Mouse (Mus musculus): ENCODE measurements around the gene Nmrk1.

Nmrk1 gene

DNA sequence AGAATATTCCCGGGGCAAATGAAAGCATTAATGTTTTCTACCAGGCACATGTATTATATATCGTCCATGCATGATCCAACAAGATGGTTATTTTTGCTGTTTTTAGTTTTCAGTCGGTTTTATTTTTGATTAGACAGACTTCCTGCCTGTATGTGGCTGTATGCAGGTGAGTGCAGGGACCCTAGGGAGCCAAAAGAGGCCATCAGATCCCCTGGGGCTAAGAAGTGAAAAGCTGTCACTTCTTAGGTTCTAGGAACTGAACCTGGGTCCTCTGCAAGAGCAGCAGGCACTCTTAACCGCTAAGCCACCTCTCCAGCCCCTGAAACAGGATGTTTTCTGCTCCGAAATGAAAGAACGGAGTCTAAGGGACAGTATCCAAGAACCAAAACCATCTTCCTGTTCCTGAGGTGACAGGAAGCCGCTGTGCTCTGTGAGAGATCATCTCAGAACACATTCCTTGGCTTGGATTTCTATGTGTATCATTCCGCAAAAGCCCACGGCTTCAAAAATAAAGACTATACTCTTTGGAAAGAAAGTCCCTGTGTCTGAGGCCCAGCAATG, 16.0 kb upstream of the Nmrk1 start:
- no peak for DNase-seq (ENCODE audit: low spot score in 2 of 2)

DNA sequence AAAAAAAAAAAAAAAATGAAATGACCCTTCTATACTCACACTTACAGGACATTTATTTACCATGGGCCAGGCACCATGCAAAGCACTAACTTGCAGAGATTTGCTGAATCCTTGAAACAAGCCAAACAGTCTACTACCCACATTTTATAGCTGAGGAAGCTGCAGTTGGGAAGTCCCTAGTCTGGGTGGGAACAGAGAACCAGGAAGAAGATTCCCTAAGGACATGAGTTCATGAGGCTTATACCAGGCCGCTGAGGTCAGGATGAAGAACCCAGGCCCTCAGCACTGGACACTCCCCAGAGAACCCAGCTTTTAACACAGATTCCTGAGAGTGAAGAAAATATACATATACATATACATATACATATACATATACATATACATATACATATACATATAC, 14.2 kb upstream of the Nmrk1 start:
- no peak for DNase-seq (ENCODE audit: low spot score in 2 of 2)

DNA sequence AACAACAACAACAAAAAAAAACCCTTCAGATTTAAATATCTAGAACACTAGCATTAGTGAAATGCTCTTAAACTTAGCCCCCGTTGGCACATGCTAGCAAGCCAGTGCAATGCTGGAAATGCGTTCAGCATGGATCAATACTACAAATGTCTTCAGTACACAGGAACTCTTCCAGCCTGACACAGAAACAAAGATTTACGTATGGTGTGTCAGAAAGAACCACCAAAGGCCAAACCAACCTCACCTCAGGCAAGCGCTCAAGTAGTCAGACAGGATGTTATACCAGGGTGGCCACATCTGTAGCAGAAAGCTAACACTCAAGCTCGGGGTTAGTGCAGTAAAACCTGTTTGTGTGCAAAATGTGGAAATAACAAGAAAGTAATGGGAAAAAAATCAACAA, 12.7 kb upstream of the Nmrk1 start:
- no peak for DNase-seq (ENCODE audit: low spot score in 2 of 2)

DNA sequence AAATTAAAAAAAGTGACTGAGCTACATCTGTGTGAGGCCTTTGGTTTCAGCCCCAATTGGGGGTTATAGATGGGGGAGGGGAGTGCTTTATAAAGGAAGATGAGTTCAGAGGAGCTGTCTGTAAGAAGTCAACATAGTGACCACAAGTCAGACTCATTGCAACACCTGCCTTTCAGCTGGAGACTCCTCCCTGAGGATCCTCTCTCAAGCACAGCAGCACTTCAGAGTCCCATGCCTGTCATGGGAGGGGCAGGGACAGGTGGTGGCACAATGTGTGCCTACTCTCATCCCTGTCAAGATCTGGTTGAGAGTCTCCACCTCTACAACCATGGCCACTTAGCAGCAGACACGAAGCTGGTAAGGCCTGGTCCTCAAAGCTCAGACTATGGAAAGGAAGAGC, 12.1 kb upstream of the Nmrk1 start:
- DNase-seq (ENCODE audit: low spot score in 2 of 2), result no peak

DNA sequence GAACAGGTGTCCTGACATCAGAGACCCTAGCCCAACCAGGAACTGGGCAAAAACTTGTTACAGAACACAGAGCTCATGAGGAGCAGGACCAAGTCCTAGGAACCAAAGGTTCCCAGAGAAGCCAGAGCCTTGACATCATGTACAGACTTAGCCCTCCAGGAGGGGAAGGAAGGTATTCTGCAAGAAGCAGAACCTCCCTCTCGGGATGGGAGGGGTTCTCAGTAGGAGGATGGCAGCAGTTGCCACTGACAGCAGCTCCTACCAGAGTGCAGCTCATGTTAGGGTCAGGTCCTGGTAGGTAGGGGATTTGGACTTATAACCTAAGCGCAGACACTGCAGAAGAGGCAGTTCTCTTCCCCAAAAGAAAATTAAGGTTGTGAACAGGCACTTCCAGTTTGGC, 7.9 kb upstream of the Nmrk1 start:
- no peak for DNase-seq (ENCODE audit: low spot score in 2 of 2)

DNA sequence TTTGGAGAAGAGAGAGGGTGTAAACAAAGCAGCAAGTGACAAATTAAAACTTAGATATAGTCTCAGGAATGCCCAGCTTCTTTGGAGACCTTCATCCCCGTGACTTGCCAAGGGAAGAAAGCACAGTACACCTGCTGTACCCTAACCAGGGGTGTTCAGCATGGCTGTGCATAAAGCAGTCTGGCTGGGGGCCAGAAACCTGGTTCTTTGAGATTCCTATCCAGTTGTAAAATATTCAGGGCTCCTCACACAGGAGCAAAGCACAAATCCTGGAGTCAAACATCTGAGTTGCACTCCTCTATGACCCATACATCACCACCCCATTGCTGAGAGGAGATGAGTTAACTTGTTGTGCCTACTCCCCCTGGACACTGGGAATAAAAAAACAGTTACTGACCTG, 2.2 kb upstream of the Nmrk1 start:
- no peak for DNase-seq (ENCODE audit: low spot score in 2 of 2)

DNA sequence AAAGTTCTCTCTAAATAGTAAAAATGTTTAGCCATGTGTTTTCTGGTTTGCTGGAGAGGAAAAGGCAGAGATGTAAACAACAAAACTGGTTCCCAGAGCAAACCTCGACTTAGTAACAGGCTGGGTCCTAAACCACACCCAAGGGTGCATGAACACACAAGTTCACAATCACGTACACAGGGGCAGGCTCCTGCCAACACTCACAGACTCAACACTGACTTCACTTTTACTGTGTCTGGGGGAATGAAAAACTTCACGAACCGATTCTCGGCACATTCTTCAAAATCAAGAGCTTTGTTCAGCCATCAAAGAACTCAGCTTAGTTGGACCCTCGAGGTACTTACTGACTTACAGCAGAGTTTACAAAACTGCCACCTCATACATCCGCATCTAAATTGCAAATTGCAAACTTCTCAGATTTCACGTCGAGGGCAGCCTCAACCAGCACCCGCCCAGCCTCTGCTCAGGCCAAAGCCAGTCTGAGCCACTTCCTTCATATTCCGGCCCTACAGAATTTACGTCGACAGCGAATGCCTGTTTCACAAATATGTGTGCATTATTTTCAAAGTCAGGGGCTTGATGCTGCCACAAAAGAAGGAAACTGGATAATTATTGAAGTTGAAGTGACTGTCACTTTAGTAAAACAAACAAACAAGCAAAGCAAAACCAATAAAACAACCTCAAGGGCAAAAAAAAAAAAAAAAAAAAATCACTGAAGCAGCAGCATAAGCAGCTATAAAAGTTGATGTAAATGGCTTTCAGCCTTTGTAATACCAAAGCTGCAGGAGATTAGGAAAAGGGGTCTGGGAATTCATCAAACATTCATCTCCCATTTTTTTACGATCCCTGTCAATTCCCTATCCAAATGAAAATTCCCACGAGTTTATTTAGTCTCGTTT, 1.3 kb upstream of the Nmrk1 start:
- DNase-seq (ENCODE audit: low spot score in 2 of 2), result no peak

DNA sequence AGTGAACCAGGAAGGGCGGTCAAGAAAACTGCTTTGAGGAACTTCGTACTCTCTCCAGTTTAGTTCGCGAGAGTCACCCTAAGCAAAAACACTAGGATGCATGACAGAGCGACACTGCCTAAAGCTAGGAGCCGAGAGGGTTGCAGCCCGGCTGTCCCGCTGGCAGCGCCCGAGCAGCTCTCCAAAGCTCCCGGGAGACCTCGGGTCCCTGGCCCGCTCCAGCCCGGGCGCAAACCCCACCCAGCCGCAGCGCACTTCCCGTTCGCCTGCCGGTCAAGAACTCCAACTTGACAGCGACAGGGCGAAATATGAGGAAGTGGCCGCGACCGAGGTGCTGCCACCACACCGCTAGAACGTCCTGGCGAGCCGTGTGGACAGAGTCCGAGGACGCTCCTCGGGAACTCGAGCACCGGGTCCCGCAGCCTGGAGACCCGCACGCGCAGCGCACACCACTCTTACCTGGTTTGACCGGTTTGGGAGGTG, 548 bp upstream of the Nmrk1 start:
- peak; percentile 48 to 69 for DNase-seq (ENCODE audit: low spot score in 2 of 2)

DNA sequence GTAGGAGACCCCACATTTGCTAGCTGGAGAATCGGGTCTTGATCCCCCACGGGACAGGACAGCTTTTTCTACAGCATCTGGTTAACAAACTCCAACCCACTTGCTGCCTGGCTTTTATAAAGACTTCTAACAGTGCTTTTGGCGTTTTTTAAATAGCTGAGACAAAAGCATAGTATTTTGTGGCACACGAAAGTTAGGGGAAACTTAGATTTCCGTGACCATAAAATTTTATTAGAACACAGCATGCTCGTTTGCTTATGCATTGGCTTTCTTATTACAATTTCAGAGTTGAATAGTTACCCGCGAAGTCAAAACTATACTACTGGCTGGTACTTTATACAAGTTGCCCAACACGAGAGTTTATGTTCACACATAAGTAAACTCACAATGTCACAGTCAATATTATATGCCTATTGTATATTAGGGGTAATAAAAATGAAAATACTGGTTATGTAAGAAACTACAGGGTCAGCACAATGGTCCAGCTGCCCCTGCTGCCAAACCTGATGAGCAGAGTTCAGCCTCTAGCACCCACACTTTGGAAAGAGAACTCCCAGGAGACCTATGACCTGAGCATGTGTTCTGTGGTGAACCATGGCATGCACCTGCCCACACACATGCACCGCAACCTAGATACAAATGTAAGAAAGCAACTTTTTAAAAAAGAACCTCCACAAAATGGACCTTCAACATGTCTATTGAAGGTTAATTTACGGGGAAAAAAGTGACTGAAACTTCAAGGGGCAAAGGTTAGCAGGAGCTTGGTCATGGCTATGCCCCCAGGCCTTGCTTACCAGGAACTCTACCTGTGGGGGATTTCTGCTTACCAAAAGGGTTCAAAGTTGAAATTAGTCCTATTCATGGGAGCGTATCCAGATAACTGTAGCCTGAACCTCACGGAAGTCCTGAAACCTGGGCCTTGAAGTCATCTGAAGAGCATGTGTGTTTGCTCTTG, 758 bp downstream of the Nmrk1 start:
- no peak for DNase-seq (ENCODE audit: low spot score in 2 of 2)

DNA sequence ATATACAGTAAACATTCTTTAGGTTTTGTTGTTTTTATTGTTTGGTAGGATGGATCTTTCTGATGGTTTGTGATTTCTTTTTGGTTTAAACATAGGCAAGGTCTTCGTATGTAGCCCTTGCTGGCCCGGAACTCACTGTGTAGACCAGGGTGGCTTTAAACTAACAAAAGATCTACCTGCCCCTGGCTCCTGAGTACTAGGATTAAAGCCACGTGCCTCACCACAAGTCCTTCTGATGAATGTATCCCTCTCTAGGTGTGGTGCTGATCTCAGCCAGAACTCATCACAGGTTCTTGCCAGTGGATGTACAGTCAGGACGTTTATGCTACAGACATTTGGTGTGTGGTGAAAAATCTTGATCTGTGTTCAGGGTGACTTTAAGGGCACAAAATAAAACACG, 6.2 kb downstream of the Nmrk1 start:
- no peak for DNase-seq (ENCODE audit: low spot score in 2 of 2)

DNA sequence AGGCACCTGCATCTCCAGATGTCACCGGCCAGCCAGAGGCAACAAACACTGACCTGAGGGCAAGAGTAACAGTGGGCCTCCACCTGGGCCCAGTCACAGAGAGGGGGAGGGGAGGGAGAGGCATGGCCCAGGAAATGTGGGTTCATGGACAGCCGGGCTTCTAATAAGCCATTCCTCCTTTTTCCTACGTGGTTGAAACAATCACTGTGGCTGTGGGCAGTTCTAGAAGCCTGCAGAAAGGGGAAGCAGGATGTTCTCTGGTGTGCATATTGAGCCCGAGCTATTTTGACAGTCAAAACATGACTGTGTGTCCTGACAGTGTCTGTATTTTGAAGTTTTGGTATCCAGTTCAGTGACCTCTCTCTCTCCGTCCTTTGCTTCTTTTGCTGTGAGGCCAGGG, 7.2 kb downstream of the Nmrk1 start:
- no peak for DNase-seq (ENCODE audit: low spot score in 2 of 2)

DNA sequence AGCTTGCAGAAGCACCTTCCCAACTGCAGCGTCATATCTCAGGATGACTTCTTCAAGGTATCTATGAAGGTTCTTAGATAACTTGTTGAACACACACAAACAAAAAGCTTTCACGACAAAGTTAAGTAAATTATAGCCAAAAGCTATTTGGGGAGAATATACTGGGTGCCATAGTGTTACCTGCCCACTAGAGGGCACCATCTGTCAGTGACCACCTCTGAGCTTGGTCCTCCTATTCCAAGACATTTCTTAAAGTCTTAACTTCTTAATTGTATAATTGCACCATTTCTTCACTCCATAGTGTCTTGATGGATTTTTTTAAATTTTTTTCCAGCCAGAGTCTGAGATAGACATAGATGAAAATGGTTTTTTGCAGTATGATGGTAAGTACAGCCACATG, 7.8 kb downstream of the Nmrk1 start:
- no peak for DNase-seq (ENCODE audit: low spot score in 2 of 2)

DNA sequence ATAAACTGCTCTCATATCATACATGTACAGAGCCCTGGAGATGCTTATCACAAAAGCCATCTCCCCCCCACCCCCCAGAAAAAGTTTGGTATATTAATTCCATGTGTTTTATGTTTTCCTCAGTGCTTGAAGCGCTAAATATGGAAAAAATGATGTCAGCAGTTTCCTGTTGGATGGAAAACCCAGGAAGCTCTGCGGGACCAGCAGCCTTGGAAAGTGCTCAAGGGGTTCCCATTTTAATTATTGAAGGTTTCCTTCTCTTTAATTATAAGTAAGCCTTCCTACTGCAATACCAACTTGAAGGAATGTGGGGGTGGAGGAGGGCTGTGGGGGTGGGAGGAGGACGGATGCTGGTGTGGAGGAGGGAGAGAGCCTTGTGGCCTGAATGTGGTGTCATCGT, 9.3 kb downstream of the Nmrk1 start:
- no peak for DNase-seq (ENCODE audit: low spot score in 2 of 2)

DNA sequence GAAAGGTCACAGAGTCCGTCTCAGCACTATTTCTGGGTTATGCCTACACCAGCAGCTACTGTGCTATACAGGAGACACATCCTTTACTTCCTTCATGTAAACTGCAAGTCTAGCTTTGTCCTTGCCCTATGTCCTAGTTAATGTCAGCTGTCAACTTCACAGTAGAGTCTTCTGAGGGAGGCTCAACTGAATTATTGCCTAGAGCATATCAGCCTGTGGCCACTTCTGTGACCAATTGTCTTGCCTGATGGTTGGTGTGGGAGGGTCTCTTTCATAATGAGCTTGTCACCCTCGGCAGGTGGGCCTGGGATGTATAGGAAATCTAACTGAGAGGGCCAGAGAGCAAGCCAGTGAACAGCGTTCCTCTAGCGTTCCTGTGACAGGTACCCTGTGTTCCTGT, 11.7 kb downstream of the Nmrk1 start:
- DNase-seq (ENCODE audit: low spot score in 2 of 2), result no peak

DNA sequence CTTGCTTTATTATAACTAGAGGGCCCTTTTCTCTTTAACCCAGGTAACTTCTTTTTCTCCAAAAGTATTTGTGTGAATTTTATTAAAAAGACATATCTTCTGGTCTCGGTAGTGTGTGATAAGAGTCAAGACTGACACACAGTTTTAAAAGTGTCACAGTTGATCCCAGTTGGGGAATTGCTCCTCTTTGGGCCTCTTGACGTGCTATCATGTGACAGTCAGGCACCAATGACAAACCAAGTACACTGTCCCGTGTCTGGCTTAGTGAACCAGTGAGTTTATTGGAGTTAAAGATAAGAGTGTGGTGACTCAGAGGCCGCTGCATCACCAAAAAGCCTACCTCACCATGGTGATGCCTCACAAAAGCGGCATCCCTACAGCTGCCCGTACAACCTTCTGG, 12.3 kb downstream of the Nmrk1 start:
- no peak for DNase-seq (ENCODE audit: low spot score in 2 of 2)

DNA sequence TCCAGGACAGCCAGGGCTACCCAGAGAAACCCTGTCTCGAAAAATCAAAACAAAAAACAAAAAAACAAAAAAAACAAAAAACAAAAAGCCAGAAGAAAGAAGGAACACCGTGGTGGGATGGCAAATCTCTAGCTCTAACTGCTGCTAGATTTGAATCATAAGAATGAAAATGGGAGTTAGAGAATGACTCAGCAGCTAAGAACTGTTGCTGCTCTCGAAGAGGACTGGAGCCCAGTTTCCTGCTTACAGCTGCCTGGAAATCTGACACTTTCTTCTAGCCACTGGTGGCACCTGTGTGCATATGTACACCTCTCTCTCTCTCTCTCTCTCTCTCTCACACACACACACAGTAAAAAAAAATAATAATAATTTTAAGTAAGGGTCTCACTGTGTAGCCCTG, 14.6 kb downstream of the Nmrk1 start:
- no peak for DNase-seq (ENCODE audit: low spot score in 2 of 2)

DNA sequence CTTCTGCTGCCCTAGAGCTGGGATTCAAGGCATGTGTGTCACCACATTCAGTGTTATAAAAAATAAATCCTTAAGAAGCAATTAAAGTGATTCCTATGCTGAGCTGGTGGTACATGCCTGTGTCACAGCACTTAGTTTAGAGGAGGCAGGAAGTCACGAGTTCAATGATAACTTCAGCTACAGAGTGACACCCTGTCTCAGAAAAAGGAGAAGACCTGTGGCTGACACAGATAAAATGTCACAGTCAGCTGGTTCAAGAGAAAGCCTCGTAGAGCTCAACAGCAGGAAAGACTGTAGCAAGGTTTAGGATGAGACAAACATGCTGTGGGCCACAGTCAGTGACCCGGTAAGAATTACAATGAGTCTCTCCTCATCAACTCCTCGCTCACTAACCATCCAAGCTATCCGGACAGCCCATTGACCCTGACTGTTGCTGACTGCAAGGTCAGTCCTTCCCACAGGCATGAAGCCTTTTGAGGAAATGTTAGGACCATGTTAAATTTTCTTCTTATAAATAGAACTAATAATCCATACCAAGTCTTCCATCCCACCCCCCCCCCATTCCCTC, 15.2 kb downstream of the Nmrk1 start:
- DNase-seq (ENCODE audit: low spot score in 2 of 2), result no peak

DNA sequence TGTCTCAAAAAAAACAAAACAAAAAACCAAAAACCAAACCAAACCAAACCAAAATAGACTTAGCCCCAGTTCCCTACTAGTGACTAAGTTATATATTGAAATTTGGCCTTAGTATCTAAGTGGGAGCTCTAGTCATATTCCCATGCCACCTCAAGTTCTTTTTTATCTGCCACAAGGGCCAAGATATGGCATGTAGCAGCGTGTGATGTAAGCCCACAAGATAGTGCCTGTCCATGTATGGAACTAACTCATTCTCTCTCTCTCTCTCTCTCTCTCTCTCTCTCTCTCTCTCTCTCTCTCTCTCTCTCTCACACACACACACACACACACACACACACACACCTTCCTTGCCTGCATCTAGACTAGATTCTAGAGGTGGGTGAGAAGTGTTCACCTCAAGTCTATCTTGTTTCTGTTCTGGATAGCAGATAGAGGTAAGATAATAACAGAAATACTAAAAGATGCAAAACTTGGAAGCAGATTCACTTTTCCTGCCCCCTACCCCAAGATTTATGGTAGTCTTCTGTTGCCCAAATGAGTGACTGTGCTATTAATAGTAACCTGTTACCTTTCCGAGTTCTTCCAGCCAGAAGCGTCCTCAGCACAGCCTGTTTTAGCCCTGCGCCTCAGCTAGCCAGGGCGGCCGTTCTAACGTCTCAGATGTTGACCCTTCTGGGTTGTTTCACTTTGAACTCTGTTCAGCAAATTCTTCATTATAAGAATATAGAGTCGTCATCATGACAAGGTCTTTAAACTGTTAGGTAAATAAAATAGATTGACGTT, 16.2 kb downstream of the Nmrk1 start:
- DNase-seq (ENCODE audit: low spot score in 2 of 2), result no peak

DNA sequence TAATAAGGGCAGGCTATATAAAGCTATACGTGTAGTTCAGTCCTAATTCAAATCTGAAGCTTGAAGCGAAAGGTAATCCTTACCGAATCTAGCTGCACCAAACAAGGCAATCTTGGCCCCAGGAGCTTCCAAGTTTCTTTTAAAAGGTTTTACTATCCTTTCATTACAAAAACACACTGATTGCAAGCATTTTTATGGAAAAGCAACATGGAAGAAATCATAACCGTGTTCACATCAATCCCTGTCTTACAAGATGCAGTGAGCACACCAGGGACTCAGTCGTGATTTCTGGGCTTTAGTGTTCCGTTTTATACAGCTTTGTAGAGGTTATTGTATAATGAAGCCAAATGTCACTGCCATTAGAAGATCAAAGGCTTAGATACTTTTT, 16.8 kb downstream of the Nmrk1 start:
- no peak for DNase-seq (ENCODE audit: low spot score in 2 of 2)

DNA sequence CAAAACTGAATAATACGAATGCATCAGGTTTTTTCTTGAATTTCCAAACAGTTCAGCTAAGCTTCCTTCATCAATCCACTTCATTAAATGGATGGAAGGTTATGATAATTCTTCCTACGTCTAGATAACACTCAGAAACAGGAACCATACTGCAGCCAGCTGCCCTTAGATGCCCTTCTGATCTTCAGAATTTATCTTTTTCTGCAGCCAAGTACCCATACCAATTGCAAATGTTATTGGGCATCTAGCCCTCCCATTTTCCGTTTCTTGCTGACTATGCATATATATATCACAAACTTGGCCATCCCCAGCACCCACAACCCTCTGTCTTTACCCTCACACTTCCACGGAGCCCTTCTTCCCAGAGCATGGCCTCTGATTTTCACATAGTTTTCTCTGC, 18.2 kb downstream of the Nmrk1 start:
- no peak for DNase-seq (ENCODE audit: low spot score in 2 of 2)

DNA sequence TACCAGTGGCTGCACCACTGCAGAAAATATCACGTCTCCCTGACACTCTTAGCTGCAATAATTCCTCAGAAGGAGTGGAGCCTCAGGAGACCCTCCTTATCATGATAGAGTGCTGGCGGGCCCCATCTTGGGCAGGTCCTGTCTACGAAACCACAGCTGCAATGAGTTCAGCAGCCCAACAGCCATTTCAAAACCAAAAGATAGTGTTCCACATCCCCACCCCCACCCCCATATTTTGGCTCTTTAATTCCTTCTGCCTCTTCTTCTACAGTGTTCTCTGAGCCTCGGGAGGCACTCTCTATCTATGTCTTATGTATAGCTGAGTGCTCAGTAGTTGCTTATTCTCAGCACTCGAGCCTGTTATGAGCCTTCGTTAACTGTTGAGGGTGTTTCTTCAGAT, 18.7 kb downstream of the Nmrk1 start:
- no peak for DNase-seq (ENCODE audit: low spot score in 2 of 2)

Data from urinary bladder, postnatal 4 days (tissue).